Mouse (Mus musculus): ENCODE results near the gene Gm14410.
"Not testable (repeated sequence)": the region's sequence is repeated elsewhere in the genome, so short reads cannot be mapped to it uniquely, and the experiment has no call there.

Gm14410 gene

DNA sequence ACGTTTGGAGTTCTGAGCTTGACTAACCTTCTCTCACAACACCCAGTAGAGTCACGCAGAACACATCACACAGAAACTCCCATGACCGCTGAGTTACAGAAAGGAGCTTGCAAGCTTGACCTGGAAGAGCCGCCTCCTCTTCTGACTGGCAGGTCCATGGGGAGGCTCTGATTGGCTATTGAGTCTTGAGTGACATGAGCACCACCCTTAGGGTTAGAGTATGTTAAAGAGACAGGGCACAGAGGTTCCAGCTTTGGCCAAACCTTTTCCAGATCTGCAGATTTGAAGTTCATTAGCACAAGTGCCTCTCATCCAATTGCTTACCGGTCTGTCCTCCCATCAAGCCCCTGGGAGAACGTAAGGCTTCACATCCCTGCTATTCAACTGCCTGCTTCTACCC, at the start of gene Gm14410:
TSS of gene Gm14410 (minus strand) at position 81 of the 400 bp plus-strand sequence.
- DNase-seq (ENCODE audit: low spot score) = not testable (repeated sequence)

DNA sequence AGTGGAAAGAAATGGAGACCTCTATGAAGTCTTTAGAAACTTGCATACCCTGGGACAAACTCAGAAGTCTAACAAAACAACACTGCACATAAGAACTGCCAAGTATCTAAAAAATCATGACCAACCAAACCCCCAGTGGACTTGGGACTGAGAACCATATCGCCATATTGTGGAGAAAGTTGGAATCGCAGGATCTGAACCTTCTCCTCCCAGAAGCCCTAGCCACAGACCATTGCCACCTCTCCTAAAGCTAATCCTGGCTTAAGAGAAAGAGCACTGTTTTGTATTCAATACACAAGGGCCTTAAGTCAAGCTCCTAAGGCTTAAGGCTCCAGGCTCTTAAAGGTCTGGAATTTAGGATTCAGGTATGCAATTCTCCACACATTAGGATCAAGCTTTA, 41.2 kb upstream of the Gm14410 start:
- not testable (repeated sequence) for DNase-seq (ENCODE audit: low spot score)

DNA sequence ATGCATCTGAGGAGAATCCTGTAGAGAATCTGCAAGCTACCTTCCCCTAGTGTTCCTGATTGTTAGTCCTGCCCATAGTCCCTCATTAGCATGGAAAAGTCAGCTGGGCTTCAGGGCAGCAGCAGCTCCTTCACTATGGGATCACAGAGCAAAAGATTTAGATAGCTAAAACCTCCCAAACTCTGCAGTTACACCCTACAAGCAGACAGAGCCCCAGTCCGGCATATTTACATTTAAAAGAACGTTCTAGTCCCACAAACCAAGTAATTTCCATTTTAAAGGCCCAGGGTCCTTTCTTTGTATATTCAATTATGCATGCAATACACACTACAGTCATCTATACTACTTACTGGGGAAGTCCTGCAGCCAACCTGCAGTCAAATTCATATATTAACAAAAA, 24.2 kb upstream of the Gm14410 start:
- not testable (repeated sequence) for DNase-seq (ENCODE audit: low spot score)

- DNase-seq (ENCODE audit: low spot score) = peak; percentile 1
Measured at GRCm38 (mm10) chr2:177172749-177173148, 33.5 kb downstream of the Gm14410 start.
